Mouse (Mus musculus) testis, adult 2 months (tissue): ENCODE data around the gene Col4a1. TPM values are rescaled to one million over a fixed set of nuclear protein-coding genes. Genes with fewer than 3 reads are reported as not detected.
A peak's percentile ranks its signal among the peaks of the same experiment; 100 is the strongest.

Experiments
- H3K27ac ChIP-seq: fragments of 200-500 bp; 2 replicates; pipeline ENCODE4 v1.5.1; 2012; ENCODE audit warnings: low read depth, low read length; ENCODE audit not compliant: control insufficient read depth, insufficient read depth
- H3K27me3 ChIP-seq: fragments of 200-500 bp; 2 replicates; pipeline ENCODE4 v1.6.1; 2012; ENCODE audit warnings: mild to moderate bottlenecking, low read length, moderate library complexity; ENCODE audit not compliant: control insufficient read depth, insufficient read depth
- H3K36me3 ChIP-seq: fragments of 200-500 bp; 2 replicates; pipeline ENCODE4 v1.6.1; 2012; ENCODE audit warnings: mild to moderate bottlenecking, low read length; ENCODE audit not compliant: control insufficient read depth, insufficient read depth
- H3K4me1 ChIP-seq: fragments of 200-500 bp; 2 replicates; pipeline ENCODE4 v1.6.1; 2012; ENCODE audit warnings: low read length; ENCODE audit not compliant: control insufficient read depth, insufficient read depth
- H3K4me3 ChIP-seq: fragments of 200-500 bp; 2 replicates; pipeline ENCODE4 v1.5.1; 2012; ENCODE audit warnings: low read depth, mild to moderate bottlenecking, low read length, moderate library complexity, mixed read lengths; ENCODE audit not compliant: control insufficient read depth
- CTCF ChIP-seq: fragments of 200-500 bp; IDR thresholded peaks from 2 replicates; pipeline ENCODE4 v1.5.1; 2012; ENCODE audit warnings: low read depth, mild to moderate bottlenecking, inconsistent platforms, low read length, moderate library complexity; ENCODE audit not compliant: control insufficient read depth, insufficient read depth, insufficient replicate concordance
- POLR2A ChIP-seq: fragments of 200-500 bp; IDR thresholded peaks from 2 replicates; pipeline ENCODE4 v1.6.1; 2012; ENCODE audit warnings: low read depth, mild to moderate bottlenecking, inconsistent platforms, low read length, moderate library complexity; ENCODE audit not compliant: control insufficient read depth
- polyA plus RNA-seq: library from polyadenylated mRNA; depleted of rRNA; stranded (reverse); fragments of >200 nt; gene quantifications from 2 replicates; pipeline ENCODE4 v1.2.3, GENCODE M21; 2012

Col4a1 gene
- polyA plus RNA-seq, 1 experiment: 18.8 TPM

DNA sequence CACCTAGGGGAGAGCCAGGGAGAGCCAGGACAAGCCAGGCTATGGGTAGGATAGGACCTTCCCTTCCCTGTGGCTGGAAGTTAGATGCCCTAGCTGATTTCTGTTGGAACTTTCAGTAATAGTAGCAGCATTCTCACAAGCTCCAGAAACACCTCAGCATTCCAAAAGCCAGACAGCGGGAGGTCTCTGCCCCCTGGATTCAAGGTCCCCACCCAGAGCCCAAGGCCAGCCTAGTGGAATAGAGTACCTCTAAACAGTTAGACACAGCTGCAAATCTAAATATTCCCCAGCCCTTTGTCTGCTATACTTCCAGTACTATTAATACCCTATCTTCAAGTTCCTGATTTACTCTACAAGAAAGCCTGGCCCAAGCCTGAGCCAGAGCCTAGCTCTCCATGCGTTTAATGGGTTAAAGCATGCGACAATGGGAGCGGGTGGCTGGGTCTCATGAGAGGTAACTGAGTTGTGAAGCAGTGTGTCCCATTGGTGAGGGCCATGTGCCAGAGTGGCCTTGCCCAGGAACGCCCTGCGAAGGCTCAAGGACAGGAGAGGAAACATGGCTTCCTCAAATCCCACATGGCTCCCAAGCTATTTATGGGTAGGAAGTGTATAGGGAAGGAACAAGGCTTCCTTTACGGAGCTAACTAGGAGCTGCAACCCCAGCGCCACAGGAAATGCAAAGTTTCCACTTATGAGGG is 15.3 kb downstream of the Col4a1 start:
- H3K27me3 ChIP-seq: no peaks in the 10 kb centered on the region
- H3K4me3 ChIP-seq: no peak overlapping the region
- peaks cover 3% of the 10 kb centered on the region; the same call in 1 of the 2 replicates for H3K4me1 ChIP-seq
- TF ChIP-seq CTCF: no peak
- no peak for TF ChIP-seq POLR2A
- peak overlapping the region; percentile 42 for H3K27ac ChIP-seq
- no peaks in the 10 kb centered on the region for H3K36me3 ChIP-seq

DNA sequence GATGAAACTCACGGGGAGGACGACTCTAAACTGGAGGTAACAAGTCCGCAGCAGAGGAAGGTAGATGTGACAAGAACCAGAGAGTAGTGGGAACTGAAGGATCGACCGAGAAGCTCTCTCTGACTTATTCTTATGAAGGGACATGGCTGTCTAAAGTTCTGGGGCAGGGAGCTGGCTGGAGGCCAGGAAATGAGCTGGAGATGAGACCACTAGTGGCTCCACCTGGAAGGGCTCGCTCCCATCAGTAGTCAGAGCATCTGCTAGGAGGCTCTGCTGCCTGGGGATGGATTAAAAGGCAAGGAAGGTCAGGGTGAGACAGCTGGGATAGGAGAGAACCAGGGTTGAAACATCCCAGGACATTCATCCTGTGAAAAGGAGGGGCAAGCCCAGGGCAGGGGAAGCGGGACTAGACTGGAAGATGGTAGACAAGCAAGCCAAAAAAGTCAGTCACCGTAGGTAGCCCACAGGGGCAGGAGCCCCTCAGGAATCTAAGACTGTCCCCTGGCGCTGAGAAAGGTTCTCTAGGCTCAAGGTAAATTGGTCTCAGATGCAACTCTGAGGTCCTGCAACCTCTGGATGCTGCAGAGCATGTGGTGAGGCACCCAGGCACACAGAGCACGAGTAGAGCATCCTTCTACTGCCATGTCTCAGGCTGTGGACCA is 16.2 kb downstream of the Col4a1 start:
- H3K4me3 ChIP-seq: no peak overlapping the region
- H3K27me3 ChIP-seq: no peaks in the 10 kb centered on the region
- 0 out of 2 replicates have a peak overlapping the region, but pooled peaks have one; percentile 20 for H3K27ac ChIP-seq
- TF ChIP-seq POLR2A (no peak), CTCF (no peak)
- H3K36me3 ChIP-seq: no peaks in the 10 kb centered on the region
- H3K4me1 ChIP-seq: peaks cover 3% of the 10 kb centered on the region; the same call in 1 of the 2 replicates

DNA sequence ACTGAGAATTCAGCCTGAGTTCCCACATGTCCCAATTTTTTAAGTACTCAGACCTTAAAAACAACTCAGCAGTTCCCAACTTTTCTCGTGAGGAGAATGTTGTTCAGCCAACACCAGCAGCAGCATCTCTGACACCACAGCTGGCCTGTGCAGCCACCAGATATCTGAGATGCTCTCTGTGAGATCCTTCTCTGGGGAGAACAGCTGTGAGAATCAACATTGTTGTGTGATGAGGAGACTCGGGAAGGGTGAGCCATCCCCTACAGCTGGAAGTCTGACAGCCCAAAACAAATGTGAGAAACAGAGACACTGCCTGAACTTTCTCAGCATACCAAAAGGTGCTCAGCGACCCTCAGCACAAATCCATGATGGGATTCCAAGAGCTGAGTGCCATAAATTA is 20.0 kb downstream of the Col4a1 start:
- Histone ChIP-seq H3K4me3 (no peak overlapping the region), H3K27ac (no peak overlapping the region), H3K36me3 (no peaks in the 10 kb centered on the region), H3K4me1 (peaks cover 3% of the 10 kb centered on the region; the same call in 1 of the 2 replicates), H3K27me3 (no peaks in the 10 kb centered on the region)
- TF ChIP-seq CTCF: no peak
- no peak for TF ChIP-seq POLR2A

DNA sequence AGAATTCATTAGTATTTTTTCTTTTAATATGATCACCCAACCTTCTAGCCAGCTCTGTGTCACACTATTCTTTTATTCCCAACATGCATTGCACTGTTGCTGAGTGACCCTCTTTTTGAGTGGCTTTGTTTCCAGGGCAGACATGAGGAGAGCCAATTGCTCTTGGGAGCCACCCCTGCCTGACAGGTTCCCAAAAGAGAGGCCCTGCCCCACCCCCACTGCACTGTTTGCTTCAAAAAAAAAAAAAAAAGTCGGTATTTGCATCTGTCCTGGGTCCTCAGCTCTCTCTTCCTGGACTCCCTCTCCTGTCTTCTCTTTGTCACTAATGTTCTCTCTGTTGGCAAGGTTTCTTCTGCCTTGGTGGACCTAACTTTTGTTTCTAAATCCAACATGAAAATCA is 22.1 kb downstream of the Col4a1 start:
- H3K36me3 ChIP-seq: no peaks in the 10 kb centered on the region
- TF ChIP-seq CTCF (no peak), POLR2A (no peak)
- H3K27ac ChIP-seq: no peak overlapping the region
- H3K27me3 ChIP-seq: no peaks in the 10 kb centered on the region
- no peaks in the 10 kb centered on the region for H3K4me1 ChIP-seq
- no peak overlapping the region for H3K4me3 ChIP-seq

DNA sequence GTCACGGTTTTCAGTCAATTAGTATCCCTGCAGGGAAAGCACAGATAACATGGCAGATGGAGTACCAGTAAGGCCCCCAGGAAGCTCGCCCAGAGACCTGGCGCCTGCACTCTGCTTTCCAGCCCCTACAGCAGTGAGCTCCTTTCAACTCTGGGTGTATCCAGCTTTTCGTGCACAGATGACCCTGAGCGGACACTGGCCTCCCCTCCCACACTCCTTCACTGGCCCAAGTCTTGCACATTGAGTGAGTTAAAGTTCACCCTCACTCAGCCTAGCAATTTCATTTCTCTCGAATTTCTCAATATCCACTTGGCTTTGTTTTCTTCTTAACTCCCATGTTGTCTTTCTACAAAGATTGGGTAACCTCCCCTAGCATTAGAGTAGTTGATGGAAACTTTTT is 24.3 kb downstream of the Col4a1 start:
- no peaks in the 10 kb centered on the region for H3K27me3 ChIP-seq
- H3K27ac ChIP-seq: no peak overlapping the region
- H3K4me1 ChIP-seq: no peaks in the 10 kb centered on the region; the same call in 1 of the 2 replicates
- no peak overlapping the region for H3K4me3 ChIP-seq
- TF ChIP-seq CTCF: no peak
- TF ChIP-seq POLR2A: no peak
- no peaks in the 10 kb centered on the region for H3K36me3 ChIP-seq

DNA sequence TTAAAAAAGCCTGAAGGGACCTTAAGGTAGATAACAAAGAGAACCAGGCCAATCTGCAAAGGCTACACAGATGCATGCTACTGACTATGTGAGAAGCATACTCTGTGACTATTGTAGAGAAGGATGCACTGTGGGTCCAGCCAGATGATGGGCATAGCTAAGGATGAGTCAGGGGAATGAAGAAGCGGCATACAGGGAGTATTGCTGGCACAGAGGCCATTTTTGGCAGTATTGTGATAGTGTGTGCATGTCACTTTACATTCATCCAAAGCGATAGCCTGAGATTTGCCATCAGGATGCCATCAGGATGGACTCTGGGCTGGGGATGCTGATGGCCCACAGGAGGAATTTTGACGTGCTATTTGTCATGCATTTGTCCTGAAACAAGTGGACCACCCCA is 25.5 kb downstream of the Col4a1 start:
- Histone ChIP-seq H3K27ac (no peak overlapping the region), H3K36me3 (no peaks in the 10 kb centered on the region), H3K4me3 (no peak overlapping the region), H3K27me3 (no peaks in the 10 kb centered on the region), H3K4me1 (no peaks in the 10 kb centered on the region; the same call in 1 of the 2 replicates)
- TF ChIP-seq POLR2A (no peak), CTCF (no peak)

DNA sequence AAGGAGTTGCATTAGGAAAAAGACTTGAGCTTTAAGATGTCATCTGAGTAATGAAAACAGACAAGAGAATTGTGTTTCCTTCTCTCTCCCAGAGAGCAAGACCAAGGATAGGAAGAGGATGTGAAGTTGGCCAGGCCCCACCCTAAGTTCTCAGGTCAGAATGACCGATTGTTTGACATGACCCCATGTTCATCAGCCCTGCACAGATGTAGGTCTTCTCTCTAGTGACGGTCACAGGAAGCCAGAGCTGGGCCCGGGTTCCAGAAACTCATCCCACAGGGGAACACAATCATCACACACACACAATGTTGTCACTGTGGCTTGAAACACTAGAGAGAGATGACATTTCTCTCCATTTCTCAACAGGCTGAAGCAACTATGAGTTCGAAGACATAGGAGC is 27.2 kb downstream of the Col4a1 start:
- Histone ChIP-seq H3K36me3 (no peaks in the 10 kb centered on the region), H3K27ac (no peak overlapping the region), H3K4me3 (no peak overlapping the region), H3K4me1 (no peaks in the 10 kb centered on the region; the same call in 1 of the 2 replicates), H3K27me3 (no peaks in the 10 kb centered on the region)
- no peak for TF ChIP-seq CTCF
- no peak for TF ChIP-seq POLR2A
